Mouse (Mus musculus) heart, embryonic 11.5 days (tissue): ENCODE measurements around the gene Cnksr1. TPM values are rescaled to one million over a fixed set of nuclear protein-coding genes. Genes with fewer than 3 reads are reported as not detected.

Experiments used
- ATAC-seq: fragments of 200-750 bp; cut with Nextera tagmentation; replicated peaks from 2 replicates; pipeline ENCODE4 v1.8.0; 2017; ENCODE audit warnings: moderate library complexity; ENCODE audit not compliant: insufficient number of reproducible peaks, low FRiP score, low TSS enrichment
- H3K27ac ChIP-seq: fragments of 300-500 bp; sonication (generic); 2 replicates; pipeline ENCODE4 v1.5.1; 2014; ENCODE audit warnings: mild to moderate bottlenecking, low read depth, low read length
- H3K27me3 ChIP-seq: fragments of 300-500 bp; sonication (generic); 2 replicates; pipeline ENCODE4 v1.6.1; 2014; ENCODE audit warnings: mild to moderate bottlenecking, low read length, mixed read lengths; ENCODE audit not compliant: control insufficient read depth, insufficient read depth
- H3K36me3 ChIP-seq: fragments of 300-500 bp; sonication (generic); 2 replicates; pipeline ENCODE4 v1.6.1; 2014; ENCODE audit warnings: mild to moderate bottlenecking, low read length, moderate library complexity, mixed read lengths; ENCODE audit not compliant: control insufficient read depth, insufficient read depth
- H3K4me1 ChIP-seq: fragments of 300-500 bp; sonication (generic); 2 replicates; pipeline ENCODE4 v1.6.1; 2014; ENCODE audit warnings: low read length; ENCODE audit not compliant: control insufficient read depth, insufficient read depth
- H3K4me2 ChIP-seq: fragments of 300-500 bp; sonication (generic); 2 replicates; pipeline ENCODE4 v1.6.1; 2014; ENCODE audit warnings: mild to moderate bottlenecking, moderate library complexity
- H3K4me3 ChIP-seq: fragments of 300-500 bp; sonication (generic); 2 replicates; pipeline ENCODE4 v1.5.1; 2014; ENCODE audit warnings: low read depth, low read length
- H3K9ac ChIP-seq: fragments of 300-500 bp; sonication (generic); 2 replicates; pipeline ENCODE4 v1.6.1; 2014; ENCODE audit warnings: mild to moderate bottlenecking, low read depth, low read length, moderate library complexity
- H3K9me3 ChIP-seq: fragments of 300-500 bp; sonication (generic); replicated peaks from 2 replicates; pipeline ENCODE4 v1.6.1; 2016; ENCODE audit warnings: low read length; ENCODE audit not compliant: control insufficient read depth
- WGBS: fragments of 180-500 bp; shearing (Covaris S2); extraction: QIAGEN DNeasy Blood & Tissue Kit; methylation state at CpG from one replicate; pipeline ENCODE4 v1.1.7; 2014; ENCODE audit not compliant: insufficient replicate concordance; 5-methylcytosine and 5-hydroxymethylcytosine counted together
- polyA plus RNA-seq: library from polyadenylated mRNA; unstranded; fragments of >200 nt; fragmentation: Nextera tagmentation; extraction: Ambion mirVana; gene quantifications from 2 replicates; pipeline ENCODE4 v1.2.1, GENCODE M21; 2014

Cnksr1 gene
- polyA plus RNA-seq, 1 experiment from 2014 or later, result 0.63 TPM

DNA sequence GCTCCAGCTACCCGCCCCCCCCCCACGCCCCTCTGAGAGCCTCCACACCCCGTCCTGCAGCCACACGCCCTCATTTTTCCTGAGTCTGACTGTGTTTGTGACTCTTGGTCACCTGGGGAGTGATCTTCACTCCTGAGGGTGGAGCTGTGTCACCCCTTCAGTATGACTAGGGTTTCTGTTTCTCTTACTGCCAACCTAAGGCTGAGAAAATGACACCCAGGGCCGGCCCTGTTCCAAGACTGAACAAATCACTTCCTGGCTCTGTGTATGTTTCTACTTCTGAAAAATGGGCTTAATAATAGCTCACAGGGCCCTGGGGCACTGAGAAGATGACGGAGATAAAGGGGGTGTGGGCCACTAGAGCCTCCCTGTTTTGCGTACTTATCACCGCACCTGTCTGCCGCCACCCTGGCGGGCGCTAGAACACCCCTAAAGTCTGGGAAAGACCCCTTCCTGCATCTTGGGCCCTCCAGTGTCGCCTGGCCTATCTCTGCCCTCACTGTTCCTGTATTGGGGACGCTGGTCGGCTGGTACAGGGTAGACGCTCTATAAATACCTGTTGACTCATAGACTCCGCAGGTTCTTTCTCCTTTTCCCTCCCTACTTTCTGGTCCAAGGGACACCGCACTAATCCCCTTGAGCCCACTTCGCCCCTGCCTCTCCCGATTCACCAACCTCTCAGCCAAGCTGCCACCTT lies 469 bp downstream of the Cnksr1 start:
- H3K9ac ChIP-seq, result peak overlapping the region; percentile 40; the same call in 1 of the 2 replicates
- H3K9me3 ChIP-seq, result no peaks in the 10 kb centered on the region
- H3K4me1 ChIP-seq, result peaks cover 7% of the 10 kb centered on the region
- H3K4me3 ChIP-seq, result peak overlapping the region; percentile 41
- H3K4me2 ChIP-seq, result peak overlapping the region; percentile 80
- ATAC-seq, result no peak
- H3K27me3 ChIP-seq, result peaks cover 24% of the 10 kb centered on the region
- no peak overlapping the region for H3K27ac ChIP-seq
- 17% methylated on average over 18 of the region's 19 CpGs for WGBS
- no peaks in the 10 kb centered on the region for H3K36me3 ChIP-seq

DNA sequence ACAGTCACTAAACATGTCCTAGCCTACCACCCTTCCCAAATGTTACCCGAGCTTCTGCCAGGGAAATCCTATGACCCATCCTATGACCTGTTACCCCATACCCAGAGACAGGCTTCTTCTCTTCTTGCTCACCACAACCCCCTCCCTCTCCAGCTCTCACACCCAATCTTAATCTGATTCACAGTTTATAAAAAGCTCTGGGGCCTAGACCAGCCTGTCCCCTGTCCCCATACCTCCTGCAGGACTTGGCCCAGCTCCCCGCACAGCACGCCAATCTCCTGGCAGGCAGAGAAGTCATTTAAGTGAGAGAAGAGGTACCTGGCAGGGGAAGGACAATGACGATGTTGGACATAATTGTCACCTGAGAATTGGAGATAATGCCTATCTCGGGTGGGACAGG lies 3.3 kb downstream of the Cnksr1 start:
- no peak for ATAC-seq
- peaks cover 24% of the 10 kb centered on the region for H3K27me3 ChIP-seq
- peaks cover 10% of the 10 kb centered on the region for H3K4me1 ChIP-seq
- H3K9ac ChIP-seq, result no peak overlapping the region
- H3K4me2 ChIP-seq, result no peak overlapping the region
- H3K36me3 ChIP-seq, result no peaks in the 10 kb centered on the region
- H3K27ac ChIP-seq, result no peak overlapping the region
- H3K4me3 ChIP-seq, result no peak overlapping the region
- WGBS, result 65% methylated on average over 5 of the region's 5 CpGs
- H3K9me3 ChIP-seq, result no peaks in the 10 kb centered on the region

DNA sequence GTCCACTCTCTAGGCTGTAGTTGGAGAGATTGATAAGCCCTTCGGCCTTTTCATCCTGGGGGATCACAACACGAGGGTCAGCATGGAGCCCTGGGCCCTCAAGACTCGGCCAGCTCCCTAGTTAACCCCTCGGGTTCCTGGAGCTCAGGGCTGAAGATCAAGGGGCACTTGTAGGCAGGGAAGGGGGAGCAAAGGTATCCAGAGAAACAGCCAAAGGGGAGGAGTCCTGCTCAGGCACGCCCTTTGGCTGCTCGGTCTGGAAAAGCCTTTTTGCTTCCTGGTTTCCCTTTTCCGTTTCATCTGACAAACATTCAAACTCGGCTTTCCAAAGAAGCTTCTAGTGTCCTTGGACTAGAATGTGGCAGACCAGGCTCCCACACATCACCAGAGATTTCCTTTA lies 7.8 kb downstream of the Cnksr1 start:
- H3K27ac ChIP-seq, result no peak overlapping the region
- H3K4me2 ChIP-seq, result no peak overlapping the region
- peaks cover 5% of the 10 kb centered on the region; the same call in 1 of the 2 replicates for H3K27me3 ChIP-seq
- H3K36me3 ChIP-seq, result no peaks in the 10 kb centered on the region
- no peaks in the 10 kb centered on the region for H3K9me3 ChIP-seq
- 0 out of 2 replicates have a peak, but pooled peaks cover 3% of the 10 kb centered on the region for H3K4me1 ChIP-seq
- no peak for ATAC-seq
- H3K9ac ChIP-seq, result no peak overlapping the region
- 25% methylated on average over 8 of the region's 8 CpGs for WGBS
- H3K4me3 ChIP-seq, result no peak overlapping the region

DNA sequence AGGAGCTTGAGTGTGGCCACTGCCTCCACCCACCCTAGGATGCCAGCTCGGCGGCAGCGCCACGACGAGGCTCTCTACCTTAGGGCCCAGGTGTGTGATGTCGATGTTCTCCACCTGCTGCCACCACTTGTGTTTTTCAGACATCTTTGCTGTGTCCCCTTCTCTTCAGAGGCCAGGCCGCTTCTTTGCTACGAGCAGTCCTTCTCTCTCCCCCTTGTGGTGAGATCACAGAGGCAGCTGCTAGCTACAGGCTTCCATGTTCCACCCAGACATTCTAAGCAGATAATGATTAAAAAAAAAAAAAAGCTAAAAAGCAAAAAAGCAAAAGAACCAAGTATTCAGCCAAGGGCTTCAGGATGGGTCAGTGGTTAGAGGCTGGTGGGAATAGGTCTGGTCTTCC lies 11.0 kb downstream of the Cnksr1 start, which contains the start of gene Catsper4:
TSS of gene Catsper4 (minus strand) at position 190 of the 400 bp plus-strand sequence.
- no peak for ATAC-seq
- Histone ChIP-seq H3K4me1 (0 out of 2 replicates have a peak, but pooled peaks cover 3% of the 10 kb centered on the region), H3K36me3 (no peaks in the 10 kb centered on the region), H3K9ac (no peak within 1 kb of the TSS), H3K27ac (no peak within 1 kb of the TSS), H3K27me3 (no peaks in the 10 kb centered on the region), H3K4me2 (no peak within 1 kb of the TSS), H3K4me3 (no peak within 1 kb of the TSS), H3K9me3 (no peaks in the 10 kb centered on the region)
- WGBS, result 61% methylated on average over 8 of the region's 8 CpGs

DNA sequence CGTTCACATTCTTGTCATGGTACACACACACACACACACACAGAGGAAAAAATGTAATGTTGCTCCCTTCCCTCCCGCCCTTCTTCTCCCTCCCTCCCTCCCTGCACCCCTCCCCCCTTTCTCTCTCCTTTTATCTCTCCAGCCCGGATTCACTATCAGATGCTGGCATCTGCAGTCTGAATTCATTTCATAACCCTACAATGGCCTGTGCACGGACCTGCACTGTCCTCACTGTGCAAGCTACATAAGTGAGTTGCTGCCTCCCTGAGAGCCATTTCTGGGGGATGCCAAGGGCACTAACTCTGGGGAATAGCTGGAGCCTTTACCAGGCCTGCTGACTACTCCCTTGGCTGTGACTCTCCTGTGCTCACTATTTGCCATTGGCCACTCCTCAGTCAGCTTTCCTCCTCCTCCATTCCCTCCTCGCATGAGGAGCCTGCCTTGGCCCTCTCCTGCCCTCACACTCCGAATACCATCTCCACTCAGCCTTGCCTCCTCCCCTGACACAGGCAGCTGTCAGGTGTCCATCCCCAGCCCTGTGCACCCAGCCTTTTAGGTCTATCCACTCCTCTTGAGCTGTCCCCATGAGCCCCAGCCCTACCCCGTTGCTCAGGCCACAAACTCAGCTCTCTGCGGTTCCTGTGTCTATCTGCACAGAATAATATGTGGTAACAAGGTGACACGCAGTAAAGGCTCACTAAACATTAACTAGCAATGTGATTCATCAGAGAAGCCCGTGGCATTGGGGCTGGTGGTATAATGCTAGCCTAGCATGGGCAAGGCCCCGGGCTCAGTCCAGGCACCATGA lies 15.2 kb downstream of the Cnksr1 start:
- H3K36me3 ChIP-seq, result no peaks in the 10 kb centered on the region
- WGBS, result 56% methylated on average over 11 of the region's 11 CpGs
- no peak overlapping the region for H3K4me3 ChIP-seq
- no peaks in the 10 kb centered on the region for H3K9me3 ChIP-seq
- no peak overlapping the region for H3K9ac ChIP-seq
- no peaks in the 10 kb centered on the region for H3K4me1 ChIP-seq
- no peak for ATAC-seq
- H3K4me2 ChIP-seq, result no peak overlapping the region
- H3K27ac ChIP-seq, result no peak overlapping the region
- H3K27me3 ChIP-seq, result no peaks in the 10 kb centered on the region

DNA sequence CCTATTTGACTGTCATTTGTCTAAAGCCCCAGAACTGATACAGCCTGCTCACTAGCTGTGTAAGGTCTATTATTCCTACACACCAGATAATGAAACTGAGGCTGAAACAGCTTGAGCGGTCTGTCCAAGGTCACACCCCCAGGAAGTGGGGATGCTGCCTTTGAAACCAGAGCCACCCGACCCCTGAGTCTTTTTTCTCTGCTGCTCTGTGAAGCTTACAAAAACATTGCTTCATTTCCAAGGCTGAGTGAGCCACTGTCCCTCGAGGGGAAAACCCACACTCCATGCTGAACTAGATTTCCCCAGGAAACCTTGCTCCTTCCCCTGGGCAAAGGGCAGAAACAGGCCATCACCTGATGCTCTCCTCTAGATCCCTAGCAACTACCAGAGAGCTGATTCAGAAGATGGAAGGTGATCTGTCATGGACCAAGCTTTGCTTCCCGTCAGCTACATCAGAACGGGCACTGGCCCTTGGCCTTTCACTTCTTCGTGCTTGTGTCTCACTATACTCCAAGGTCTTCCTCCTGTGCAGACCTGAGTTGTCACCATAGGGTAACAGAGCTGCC lies 31.6 kb downstream of the Cnksr1 start:
- Histone ChIP-seq H3K9ac (no peak overlapping the region), H3K27ac (no peak overlapping the region), H3K4me1 (no peaks in the 10 kb centered on the region), H3K27me3 (no peaks in the 10 kb centered on the region), H3K9me3 (no peaks in the 10 kb centered on the region), H3K4me2 (no peak overlapping the region), H3K36me3 (no peaks in the 10 kb centered on the region), H3K4me3 (no peak overlapping the region)
- no peak for ATAC-seq
- 53% methylated on average over 6 of the region's 6 CpGs for WGBS

DNA sequence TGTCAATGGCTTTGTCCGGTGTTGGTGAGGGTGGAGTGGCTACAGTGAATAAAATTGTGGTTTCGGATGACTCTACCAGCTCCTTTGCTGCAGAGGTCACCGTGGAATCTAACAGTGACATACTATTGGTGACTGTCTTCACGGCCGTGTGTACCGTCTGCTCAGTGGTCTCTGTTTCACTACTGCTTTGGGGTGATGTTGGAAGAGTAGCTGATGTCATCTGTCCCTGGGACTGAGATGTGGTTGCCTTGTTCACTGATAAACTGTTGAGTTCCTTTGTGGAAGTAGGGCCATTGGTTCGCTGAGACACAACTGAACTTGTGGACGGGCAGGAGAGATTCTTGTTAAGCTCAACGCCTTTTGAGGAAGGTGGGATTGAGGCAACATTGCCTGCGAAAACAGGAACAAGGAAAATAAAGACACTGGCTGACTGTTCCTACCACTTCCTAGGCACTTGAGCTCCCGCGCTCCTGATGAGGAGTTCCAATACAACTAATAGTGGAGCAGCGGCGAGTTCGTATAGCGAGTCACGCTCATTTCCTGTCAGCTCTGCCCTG lies 34.8 kb downstream of the Cnksr1 start:
- H3K9me3 ChIP-seq, result no peaks in the 10 kb centered on the region
- no peak overlapping the region for H3K4me2 ChIP-seq
- no peak overlapping the region for H3K27ac ChIP-seq
- H3K27me3 ChIP-seq, result no peaks in the 10 kb centered on the region
- H3K36me3 ChIP-seq, result no peaks in the 10 kb centered on the region
- H3K9ac ChIP-seq, result no peak overlapping the region
- no peak overlapping the region for H3K4me3 ChIP-seq
- 78% methylated on average over 17 of the region's 17 CpGs for WGBS
- no peaks in the 10 kb centered on the region for H3K4me1 ChIP-seq
- no peak for ATAC-seq

DNA sequence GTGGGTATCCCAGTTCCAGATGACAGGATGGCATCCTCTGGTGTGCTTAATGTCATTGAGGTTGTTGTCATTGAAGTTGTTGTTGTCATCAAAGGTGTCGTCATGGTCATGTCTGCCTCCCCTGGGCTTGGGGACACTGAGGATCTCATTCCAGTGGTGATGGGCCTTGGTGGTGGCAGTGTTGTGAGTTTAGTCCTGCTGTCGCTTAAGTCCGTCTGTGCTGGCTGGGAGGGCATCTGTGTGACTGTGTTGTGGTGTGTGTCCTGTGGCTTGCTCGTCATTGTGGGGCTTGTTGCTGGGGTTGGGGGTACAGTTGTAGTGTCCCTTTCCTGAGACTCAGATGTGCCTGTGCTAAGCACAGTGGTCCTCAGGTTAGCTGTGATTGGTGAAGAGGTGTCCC lies 35.3 kb downstream of the Cnksr1 start, which contains the start of gene Gm7534:
TSS of gene Gm7534 (minus strand) at position 101 of the 400 bp plus-strand sequence.
- Histone ChIP-seq H3K4me2 (no peak within 1 kb of the TSS), H3K4me3 (no peak within 1 kb of the TSS), H3K9me3 (no peaks in the 10 kb centered on the region), H3K9ac (no peak within 1 kb of the TSS), H3K27me3 (no peaks in the 10 kb centered on the region), H3K4me1 (no peaks in the 10 kb centered on the region), H3K27ac (no peak within 1 kb of the TSS), H3K36me3 (no peaks in the 10 kb centered on the region)
- no peak for ATAC-seq
- WGBS, result 81% methylated on average over 4 of the region's 4 CpGs
